Mouse (Mus musculus): ENCODE measurements around the gene Gck.

The Gck gene

DNA sequence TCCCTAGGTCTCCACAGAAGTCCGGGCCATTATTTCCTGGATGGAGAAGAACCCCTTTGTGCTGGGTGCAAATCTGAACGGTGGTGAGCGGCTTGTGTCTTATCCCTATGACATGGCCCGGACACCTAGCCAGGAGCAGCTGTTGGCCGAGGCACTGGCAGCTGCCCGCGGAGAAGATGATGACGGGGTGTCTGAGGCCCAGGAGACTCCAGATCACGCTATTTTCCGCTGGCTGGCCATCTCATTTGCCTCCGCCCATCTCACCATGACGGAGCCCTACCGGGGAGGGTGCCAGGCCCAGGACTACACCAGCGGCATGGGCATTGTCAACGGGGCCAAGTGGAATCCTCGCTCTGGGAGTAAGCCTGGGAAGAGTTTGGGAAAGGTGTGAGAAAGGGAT is 79.8 kb downstream of the Gck start:
- DNase-seq, result no peak

DNA sequence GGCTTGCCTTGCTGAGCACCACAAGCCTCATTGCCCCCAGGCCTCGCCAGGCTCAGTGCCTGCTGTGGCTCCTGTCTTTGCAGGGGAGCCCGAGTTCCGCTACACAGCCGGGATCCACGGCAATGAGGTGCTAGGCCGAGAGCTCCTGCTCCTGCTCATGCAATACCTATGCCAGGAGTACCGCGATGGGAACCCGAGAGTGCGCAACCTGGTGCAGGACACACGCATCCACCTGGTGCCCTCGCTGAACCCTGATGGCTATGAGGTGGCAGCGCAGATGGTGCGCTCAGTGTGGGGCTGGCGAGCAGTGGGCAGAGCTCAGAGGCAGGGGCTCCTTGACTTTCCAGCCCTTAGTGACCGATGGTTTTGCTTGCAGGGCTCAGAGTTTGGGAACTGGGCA is 80.5 kb downstream of the Gck start:
- DNase-seq, result no peak

DNA sequence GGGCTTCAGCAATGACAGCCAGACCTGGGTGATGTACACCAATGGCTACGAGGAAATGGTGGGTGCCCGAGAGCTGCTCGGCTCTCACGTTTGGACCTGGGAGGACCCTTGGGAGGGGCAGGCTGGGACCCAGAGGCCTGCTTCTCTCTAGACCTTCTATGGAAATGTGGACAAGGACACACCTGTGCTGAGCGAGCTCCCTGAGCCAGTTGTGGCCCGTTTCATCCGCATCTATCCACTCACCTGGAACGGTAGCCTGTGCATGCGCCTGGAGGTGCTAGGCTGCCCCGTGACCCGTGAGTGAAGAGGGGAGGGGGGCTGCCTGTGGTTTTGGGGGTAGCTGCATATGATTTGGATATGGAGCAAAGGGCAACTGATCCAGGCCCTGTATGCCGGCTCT is 81.6 kb downstream of the Gck start:
- peak; percentile 42 to 63 for DNase-seq

DNA sequence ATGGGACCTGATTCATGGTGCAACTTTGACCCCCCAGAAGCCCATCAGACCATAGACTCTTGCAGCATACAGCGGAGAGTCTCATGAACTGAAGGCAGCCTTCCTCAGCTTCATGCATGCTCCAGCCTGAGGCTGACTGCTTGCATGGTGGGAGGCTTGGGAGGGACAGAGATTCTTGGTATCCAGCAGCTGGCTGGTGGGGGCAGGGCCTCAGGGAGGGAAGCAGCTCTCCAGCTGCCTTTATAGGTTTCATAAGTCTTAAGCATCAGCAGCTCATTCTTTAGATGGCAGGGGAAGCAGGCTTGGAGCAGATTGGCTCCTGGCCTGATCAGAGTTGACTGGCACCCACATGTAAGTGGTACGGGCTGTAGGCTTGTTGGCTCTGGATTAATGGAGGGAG is 82.7 kb downstream of the Gck start:
- DNase-seq, result no peak

DNA sequence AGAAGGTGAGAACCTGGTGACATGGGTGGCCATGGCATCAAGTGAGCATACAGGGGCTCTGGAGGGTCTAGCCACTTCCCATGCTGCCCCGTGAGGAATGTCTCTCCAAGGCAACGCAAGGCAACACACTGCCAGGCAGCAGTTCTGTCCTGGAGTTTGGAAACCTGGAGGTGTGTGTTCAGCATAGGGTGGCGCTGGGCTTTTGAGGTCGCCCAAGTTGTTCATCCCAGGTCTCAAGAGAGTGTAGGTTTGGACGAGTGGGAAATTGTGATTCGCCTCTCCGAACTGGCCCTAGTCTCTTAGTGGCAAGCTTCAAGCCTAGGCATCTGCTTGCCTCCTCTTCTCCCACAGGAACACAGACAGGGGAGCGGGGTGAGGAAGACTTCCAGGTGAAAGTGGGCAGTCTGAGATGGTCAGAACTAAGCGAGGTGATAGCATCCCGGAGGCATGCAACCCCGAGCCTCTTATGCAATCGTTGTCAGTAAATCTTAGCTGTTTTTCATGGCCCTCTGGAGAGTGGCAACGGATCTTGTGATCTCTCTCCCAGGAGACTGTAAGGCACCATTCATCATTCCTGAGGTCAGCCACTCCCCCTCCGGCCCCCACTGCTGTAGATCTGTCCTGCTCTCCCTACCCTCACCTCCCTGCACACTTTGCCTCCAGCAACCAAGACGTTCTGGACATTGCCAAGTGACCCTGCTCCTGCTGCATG is 87.3 kb downstream of the Gck start:
- DNase-seq, result peak; percentile 68 to 87

DNA sequence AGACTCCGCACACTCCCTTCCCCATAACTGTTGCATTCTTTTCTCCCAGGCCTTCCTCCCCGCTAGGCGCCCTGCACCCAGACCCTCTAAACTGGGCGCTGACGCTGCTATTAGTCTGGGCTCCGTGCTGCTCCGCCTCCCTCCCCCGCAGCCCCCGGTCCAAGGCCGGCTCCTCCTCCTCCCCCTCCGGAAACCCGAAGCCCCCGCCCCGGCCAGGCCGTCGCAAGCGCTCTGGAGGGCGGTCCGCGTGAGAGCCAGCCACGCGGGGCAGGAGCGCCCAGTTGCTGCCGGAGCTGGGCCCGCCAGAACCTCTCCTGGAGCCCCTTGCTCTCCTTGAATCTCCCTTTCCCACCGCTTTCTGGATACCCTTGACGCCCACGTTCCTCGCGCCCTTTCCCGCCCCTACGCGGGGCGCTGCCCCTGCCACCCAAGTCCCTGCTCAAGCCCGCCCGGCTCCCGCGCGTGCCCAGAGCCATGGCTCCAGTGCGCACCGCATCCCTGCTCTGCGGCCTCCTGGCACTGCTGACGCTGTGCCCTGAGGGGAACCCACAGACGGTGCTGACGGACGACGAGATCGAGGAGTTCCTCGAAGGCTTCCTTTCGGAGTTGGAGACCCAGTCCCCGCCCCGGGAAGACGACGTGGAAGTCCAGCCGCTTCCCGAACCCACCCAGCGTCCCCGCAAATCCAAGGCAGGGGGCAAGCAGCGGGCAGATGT is 88.0 kb downstream of the Gck start, which contains the start of gene Aebp1:
TSS of gene Aebp1 (plus strand) at position 270 of the 716 bp plus-strand sequence.
- peak; percentile 70 to 76 for DNase-seq

DNA sequence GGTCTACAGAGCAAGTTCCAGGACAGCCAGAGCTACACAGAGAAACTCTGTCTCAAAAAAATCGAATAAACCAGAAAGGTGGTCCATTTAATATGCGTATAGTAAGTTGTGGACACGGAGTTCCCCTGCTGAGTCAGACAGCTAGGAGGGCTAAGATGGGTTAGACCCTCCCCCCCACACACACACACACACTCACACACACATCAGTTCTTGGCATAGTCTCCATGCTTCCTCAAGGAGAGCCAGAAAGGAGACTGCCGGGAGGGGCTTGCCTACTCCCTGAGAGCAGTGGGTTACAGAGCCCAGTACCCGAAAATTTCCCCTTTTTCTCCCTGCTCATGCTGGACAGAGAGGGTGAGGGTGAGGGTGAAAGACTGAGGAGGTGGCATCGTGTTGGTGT is 89.2 kb downstream of the Gck start:
- no peak for DNase-seq

DNA sequence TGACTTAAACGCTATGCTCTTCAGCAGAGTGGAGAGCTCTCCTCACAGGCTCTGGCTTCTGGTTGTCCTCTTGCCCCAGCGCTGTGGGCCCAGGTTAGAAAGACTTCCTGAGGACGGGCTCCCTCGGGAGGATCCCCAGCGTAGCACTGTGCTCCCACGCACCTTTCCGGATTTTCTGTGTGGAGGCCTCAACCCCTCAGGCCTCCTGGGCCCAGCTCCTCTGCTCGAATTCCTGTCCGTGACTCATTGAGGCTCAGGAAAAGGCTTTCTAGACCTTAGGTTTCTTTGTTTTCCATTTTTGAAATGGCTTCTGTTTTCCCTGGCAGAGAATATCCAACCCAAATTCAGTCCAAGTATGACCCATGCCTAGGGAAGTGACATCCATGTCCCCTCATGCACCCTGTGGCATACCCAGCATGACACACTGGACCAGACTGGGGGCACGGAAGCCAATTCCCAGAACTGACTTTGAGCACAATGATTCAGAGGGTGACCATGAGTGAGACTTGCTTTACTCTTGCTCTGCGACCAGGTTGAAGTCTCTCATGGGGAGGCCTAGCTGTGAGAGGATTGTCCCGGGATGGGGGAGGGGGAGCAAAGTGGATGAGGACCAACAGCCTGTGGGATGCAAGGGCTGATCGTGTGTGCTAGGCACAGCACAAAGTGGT is 89.9 kb downstream of the Gck start:
- DNase-seq, result no peak

DNA sequence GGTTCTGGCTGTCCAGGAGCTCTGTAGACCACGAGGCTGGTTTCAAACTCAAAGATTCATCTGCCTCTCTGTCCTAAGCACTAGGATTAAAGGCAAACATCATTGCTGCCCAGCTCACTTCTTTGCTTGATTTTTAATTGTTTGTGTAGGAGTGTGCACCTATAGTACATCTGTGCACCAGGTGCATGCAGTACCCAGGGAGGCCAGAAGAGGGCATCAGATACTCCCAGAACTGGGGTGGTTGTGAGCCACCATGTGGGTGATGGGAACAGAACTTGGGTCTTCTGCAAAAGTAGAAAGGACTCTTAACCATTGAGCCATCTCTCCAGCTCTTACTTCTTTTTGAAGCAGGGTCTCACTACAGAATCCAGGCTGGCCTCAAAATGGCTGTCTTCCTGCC is 91.2 kb downstream of the Gck start:
- no peak for DNase-seq

DNA sequence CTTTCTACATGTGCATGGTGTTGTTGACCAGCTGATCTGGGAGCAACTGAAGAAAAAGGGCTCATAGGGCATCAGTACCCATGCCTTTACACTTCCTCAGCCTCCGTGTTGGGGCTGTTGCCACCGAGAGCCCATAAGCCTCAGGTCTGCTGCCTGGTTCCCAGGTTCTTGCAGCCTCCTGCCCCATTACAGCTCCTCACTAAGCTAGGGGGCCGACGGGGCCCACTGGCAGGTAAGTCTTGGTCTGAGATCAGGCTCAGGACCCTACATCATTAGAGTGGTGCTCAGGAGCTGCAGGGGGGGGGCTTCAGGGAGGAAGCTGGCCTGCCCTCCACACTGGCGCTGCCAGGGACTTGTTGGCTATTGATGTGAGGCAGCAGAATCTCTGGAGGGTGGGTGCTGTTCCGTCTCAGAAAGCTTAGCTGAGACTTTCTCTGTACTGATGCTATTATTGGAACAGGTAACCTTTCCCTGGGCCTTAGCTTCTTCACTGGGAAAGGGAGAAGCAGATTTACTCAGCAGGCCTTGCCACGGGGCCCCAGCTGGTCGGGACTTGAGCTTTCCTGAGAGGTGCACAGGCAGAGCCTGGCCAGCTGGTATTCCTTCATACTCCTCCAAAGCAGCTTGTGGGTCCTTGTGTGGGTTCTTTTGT is 93.3 kb downstream of the Gck start:
- no peak for DNase-seq

DNA sequence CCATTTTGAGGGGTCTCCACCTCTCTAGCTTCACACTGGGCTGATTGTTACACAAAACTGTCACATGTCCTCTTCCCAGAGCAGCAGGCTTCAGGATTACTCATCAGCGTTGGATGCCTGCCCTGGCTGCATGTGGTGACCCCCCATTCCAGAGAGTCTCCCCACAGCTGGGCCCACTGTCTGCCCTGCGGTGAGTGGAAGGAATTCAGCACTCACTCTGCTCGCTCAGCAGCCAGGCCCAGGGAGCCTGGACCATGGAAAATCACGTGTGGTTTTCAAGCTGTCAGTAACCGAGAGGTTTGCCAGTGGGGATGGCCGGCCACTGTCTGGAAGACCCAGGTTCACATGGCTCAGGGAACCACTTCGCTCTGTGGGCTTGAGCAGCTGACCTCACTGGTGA is 94.0 kb downstream of the Gck start:
- peak; percentile 42 to 52 for DNase-seq

DNA sequence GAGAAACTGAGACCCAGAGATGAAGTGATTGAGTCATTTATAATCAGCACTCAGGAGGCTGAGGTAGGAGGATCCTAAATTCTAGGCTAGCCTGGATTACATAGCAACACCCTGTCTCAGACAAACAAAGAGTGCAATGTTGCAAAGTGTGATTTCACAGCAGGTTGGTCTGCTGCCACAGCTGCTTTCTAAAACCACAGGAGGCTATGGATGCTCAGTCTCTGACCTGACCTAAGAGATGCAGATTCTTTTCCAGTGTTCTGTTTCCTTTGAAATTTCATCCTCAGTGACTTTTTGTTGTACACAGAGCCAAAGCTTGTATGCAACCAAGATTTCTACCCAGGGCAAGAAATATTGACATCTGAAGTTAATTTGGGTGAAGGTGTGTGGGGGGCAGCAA is 94.4 kb downstream of the Gck start:
- DNase-seq, result no peak

DNA sequence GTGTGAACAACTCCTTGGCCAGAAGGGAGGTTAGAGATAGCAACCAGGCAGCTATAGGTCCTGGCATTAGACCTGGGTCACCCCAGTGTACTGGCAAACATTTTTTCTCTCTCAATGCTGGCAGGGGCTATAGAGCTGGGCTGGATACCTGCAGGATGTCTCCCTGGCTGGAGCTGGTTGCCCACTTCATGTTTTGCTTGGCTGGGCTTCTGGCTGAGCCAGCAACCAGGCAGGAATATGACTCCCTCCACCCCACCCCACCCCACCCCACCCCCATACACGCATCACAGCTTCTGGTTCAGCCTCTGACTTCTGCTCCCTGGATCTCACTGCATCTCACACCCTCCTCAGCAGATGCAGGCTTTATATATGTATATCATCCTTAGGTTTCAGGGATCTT is 97.6 kb downstream of the Gck start:
- DNase-seq, result peak in 1 of 2 experiments; percentile 35

DNA sequence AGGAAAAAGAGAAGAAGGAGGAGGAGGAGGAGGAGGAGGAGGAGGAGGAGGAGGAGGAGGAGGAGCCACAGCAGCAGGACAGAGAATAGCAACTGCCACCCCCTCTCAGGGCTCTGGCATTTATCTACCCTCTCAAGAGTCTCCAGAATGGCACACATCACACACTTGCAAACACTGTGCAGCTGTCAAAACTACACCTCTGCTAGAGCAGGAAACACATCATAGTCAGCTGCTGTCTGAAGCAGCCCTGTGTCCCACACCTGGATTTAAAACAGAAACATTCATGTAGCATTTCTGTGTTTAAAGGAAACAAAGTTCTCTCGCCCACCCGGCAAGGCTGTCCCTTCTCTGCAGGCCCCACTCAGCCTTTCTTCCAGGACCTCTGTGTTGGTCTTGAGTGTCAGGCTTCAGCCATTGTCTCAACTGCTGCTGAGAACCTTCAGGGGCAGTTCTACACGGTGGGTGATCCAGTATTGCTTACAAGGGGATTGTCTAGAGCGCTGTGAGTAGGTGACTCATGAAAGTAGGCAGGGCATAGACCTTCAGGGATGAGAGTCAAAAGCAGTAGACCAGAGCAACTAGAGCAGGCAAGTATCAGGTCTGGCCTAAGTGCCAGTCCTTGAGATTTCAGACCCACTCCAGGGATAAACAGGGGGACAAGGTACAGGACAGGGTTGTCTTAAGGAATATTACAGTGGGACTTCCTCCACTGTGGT is 98.7 kb downstream of the Gck start:
- no peak for DNase-seq

All from kidney, postnatal 36 days (tissue).